Mouse (Mus musculus): Measurements from ENCODE around the gene Pan3. TPM values are rescaled to one million over a fixed set of nuclear protein-coding genes. Genes with fewer than 3 reads are reported as not detected.

Gene Pan3
- total RNA-seq (2021), result 10 to 100 TPM; 74.2 to 86.4 TPM
- long read RNA-seq, experiment 1, full-length matches to known transcripts, result 2 of 10 reads
- long read RNA-seq, experiment 1, partial matches to known transcripts, result 2 of 10 reads
- long read RNA-seq, experiment 1, other reads (novel, unspliced or antisense), result 6 of 10 reads
- long read RNA-seq, experiment 2, partial matches to known transcripts, result 10 of 13 reads
- long read RNA-seq, experiment 2, other reads (novel, unspliced or antisense), result 3 of 13 reads

DNA sequence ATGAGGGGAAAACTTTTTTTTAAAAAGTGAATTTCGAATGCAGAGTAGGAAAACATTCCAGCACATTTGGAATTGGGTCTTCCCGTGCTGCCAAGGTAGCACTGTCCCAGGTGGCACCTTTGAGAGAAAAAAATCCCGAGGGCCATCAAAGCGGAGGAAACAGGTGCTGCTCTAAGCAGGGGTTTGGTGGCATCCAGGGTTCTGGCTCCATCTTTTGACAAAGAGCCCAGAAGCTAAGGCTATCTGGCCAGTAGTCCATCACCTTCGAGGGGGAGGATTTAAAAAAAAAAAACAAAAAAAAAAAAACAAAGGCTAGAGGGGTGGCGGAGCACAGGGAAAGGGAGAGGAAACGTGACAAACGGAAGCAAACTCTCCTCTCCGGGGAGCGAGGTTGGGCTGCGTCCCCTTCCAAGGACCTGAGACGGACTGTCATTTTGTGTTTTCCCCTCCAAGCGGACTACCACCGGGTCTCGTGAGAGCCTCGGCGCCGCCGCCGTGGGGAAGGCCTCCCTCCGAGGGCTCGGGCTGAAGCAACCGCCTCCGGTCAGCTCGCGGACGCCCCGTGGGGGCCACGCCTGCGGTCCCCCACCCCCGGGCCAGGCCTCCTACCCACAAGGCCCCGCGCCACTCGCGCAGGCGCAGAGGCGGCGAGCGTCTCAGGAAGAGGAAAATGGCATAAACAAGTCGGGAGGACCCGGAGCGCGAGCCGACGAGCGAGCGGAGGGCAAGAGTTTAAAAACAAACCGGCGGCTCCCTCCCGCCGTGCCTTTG, at the start of gene Pan3:
Pan3 (plus strand) TSS at position 627 of the 771 bp plus-strand sequence.
- DNase-seq (ENCODE audit: low spot score in 2 of 2), result peak; percentile 97

DNA sequence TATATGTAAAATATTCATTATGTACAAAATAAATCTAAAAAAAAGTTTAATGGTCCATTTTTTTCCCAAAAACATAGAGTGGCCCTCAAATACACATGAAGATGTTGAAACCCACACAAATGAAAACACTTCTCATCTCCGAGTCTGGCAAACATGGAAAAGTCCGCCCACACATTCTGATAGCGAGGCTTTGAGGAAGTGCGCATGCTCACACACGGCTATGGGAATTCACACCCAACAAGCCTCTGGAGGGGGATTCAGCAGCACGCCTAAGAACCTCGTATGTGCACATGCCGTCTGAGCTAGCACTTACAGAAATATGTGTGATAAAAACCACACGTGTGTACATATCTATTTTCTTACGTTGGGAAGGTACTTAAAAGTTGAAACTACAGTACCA, 48.6 kb upstream of the Pan3 start:
- no peak for DNase-seq (ENCODE audit: low spot score in 2 of 2)

DNA sequence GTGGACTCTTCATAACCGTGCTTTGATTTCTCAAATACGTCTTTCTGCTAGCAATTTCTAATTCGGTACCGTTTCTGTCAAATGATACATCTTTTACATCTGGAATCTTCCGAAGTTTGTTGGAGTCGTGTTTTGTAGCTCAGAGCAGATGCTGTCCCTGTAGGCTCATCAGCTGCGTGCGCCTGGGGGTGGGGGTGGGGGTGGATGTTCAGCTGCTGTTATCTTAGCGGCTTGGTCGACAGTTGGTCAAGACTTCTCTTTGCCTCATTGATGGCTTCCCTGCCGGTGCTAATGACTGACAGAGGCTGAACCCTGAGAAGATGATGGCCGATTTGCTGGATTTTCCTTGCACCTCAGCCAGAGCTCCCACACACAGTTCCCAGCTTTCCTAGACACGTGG, 43.1 kb upstream of the Pan3 start:
- no peak for DNase-seq (ENCODE audit: low spot score in 2 of 2)

DNA sequence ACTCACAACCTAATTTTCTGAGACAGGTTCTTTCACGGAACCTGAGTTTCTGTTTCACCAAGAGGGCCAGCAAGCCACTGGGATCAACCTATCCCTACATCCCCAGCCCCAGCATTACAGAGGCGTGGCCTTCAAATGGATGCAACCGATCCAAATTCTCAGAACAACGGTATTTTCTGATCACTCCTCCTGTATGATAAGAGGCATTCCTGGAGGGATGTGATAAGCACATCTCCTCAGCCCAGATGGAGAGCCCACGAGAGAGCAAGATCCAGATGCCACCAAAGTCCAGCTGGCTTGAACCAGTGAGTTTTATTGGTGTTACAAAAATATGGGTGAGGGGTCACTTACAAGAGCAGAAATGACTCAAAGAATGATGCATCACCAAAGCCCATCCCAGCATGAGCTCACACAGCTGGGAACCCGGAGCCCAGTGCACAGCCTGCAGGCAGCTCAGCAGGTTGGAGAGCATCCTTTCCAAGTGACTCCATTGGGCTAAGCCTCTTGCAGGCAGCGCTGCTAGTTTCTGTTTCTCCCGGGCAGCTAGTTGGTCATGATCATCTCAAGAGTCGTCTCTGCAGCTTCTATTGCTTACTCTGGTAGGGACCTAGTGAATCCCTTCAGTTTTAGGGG, 41.5 kb upstream of the Pan3 start:
- no peak for DNase-seq (ENCODE audit: low spot score in 2 of 2)

DNA sequence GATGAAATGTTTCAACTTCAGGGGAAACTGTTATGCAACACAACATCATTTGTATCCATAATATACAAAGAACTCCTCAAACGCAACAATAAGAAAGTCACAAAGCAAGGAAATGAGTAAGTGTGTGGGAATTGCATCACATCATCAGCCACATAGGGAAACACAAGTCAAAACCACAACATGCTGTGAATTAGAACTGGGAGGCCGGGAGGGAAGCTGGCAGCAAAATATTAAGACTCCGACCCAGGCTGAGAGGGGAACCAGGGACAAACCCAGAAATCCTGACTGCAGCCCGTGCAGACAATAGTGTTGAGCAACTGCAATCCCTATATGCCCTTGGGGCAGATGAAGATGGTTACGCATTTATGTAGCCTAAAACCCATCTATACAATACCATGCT, 40.9 kb upstream of the Pan3 start:
- no peak for DNase-seq (ENCODE audit: low spot score in 2 of 2)

DNA sequence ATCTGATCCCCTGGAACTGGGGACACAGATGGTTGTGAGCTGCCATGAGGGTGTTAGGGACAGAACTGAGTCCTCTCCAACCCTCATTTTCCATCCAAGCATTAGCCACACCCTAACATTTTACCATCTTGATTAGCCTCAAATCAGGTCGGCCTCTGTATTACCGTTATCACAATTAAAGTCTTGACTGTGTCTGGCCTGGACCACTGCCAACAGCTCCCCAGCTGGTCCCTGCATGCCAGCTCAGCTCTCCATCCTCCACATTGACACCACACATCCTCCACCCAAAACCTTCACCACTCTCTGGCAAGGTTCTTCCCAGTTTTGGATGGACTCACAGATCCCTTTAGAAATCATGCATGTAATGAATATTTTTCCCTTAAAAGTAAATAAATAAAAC, 39.2 kb upstream of the Pan3 start:
- DNase-seq (ENCODE audit: low spot score in 2 of 2), result no peak

DNA sequence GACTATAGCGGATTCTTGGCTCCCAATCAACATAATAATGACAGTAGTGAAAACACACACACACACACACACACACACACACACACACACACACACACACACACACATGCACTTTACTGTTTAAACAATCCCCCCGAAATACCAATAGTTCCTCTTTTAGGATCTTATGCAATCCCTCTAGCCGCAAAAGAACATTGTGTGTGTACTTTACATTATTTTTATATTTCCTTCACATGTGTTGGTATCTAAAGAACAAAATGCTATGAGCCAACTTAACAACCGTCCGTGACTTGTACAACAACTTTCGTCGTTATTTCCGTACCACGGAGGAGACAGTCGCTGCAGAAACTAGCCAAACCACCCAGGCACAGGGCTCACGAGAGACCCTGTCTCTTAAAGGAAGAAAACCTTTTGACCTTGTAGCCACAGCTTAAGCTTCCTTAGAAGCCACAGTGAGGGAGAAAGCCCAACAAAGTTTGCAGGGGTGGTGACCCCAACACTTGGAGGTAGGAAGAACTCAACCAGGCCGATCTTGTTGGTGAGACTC, 37.2 kb upstream of the Pan3 start:
- no peak for DNase-seq (ENCODE audit: low spot score in 2 of 2)

DNA sequence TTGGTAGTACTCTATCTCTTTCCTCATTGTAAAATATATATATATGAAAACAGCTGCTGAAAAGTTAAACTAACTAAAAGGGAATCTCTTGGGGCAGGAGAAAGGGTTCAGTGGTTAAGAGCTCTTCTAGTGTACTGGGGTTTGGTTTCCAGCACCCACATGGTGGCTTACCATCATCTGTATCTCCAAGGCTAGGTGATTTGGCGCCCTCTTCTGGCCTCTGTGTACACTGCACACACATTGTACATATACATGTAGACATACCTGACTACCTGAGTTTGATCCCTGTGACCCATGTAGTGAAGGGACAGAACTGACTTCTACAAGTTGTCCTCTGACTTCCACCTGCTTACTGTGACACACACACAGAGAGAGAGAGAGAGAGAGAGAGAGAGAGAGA, 34.9 kb upstream of the Pan3 start:
- no peak for DNase-seq (ENCODE audit: low spot score in 2 of 2)

DNA sequence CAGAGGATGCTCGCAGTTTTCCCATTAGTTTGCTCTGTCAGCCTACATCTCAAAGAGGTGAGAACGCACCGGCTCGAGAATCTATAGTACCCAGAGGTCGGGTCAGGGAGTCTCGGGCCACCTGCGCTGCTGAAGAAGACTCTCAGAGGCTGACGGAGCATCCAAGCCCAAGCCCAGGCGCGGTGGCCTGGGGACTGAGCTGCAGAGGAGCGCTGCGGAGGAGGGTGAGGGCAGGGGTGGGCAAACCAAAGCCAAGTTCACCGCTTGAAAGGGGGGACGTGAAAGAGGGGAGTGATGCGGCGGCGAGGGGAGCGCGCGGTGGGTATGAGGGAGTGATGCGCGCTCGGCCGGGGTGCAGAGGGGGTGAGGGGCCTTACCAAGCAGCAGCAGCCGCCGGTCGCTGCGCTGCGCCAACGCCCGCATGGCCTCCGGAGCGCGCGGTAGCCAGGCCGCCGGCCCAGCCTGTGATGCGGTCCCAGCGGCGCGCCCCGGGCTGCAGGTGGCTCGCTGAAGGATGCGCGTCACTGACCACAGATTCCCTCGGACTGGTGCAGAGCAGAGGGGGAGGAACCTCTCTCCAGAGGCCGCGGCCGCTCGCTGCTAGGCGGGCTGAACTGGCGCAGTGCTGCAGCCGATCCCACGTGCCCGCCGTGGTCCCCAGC, 30.0 kb upstream of the Pan3 start, which contains the start of gene Flt3:
Flt3 (minus strand) TSS at position 647 of the 662 bp plus-strand sequence.
- DNase-seq (ENCODE audit: low spot score in 2 of 2), result no peak

DNA sequence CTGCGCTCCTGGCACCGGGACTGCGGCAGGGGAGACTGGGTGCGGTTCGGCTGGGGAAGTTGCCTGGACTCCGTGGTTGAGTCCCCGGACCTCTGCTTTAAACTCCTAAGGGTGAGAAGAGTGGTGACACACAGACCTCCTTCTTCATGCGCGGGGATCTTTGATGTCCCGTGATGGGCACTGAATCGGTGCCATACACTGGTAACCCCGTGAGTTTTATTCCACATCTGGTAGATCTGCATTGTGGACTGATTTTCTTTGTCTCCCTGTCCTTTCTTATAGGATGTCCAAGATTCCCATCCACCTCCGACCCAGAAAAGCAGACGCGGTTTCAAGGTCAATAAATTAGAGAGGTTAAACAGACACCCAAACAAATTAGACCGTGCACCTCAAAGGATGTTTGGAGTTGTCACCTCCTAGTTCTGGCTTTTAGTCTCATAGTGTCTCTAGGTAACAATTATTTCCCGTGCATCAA, 29.4 kb upstream of the Pan3 start:
- no peak for DNase-seq (ENCODE audit: low spot score in 2 of 2)

DNA sequence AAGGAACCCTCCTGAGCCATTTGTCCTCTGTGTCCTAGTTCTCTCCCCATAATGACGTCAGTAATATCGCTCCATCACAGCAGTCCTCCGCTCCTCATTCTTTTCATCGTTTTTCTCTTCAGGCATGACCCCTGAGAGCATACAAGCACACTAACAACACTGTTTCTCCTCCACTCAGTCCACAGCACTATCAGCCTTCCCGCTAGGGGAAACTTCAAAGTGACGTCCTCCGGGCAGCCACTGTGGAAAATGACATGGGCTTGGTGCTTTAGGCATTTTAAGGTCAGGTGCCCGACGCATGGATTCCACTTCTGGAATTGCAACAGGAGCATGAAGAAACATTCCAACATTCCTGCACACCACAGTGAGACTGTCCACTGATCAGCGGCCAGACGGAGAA, 28.9 kb upstream of the Pan3 start:
- DNase-seq (ENCODE audit: low spot score in 2 of 2), result no peak

DNA sequence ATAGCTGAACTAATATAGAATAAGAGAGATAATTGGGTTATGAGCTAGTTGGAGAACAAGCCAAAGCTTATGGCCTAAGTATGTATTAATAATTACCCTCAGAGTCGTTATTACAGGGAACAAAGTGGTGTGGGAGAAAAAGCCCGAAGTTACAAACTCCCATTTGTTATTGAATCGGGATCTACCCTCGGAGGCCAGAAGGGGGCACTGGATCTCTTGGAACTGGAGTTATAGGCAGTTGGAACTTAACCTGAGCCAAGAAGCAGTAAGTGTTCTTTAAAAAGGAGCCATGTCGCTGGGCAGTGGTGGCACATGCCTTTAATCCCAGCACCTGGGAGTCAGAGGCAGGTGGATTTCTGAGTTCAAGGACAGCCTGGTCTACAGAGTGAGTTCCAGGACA, 27.5 kb upstream of the Pan3 start:
- DNase-seq (ENCODE audit: low spot score in 2 of 2), result peak; percentile 14 to 50

DNA sequence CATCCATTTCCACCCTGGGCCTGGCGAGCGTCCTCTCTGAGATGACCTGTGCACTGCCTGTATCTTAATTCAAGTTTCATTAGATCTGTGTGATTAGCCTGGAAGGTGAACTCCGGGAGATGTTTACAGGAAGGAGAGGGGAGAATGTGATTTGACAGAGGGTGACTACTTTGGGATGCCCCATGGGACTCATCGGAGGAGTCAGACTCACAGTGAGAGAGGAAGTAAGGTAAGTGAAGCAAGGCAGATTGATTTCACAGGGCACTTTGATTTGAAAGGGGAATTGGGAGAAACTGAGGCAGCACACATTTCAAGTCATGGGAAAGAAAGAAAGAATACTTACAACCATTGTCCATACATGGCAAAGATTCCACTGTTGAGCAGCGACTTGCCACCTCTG, 23.8 kb upstream of the Pan3 start:
- DNase-seq (ENCODE audit: low spot score in 2 of 2), result no peak

DNA sequence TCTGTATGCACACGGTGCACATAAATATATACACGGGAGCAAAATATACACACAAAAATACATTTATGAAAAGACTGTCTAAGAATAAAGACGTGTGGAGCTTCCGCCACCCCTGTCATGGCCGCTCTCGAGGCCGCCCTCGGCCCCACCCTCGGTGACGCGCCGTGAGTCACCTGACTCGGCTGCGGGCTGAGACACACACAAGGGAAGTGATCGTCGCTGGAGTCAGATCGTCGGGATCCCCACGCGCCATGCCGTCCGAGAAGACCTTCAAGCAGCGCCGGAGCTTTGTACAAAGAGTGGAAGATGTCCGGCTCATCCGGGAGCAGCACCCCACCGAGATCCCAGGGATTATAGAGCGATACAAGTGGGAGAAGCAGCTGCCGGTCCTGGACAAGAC, 21.2 kb upstream of the Pan3 start:
- DNase-seq (ENCODE audit: low spot score in 2 of 2), result no peak

DNA sequence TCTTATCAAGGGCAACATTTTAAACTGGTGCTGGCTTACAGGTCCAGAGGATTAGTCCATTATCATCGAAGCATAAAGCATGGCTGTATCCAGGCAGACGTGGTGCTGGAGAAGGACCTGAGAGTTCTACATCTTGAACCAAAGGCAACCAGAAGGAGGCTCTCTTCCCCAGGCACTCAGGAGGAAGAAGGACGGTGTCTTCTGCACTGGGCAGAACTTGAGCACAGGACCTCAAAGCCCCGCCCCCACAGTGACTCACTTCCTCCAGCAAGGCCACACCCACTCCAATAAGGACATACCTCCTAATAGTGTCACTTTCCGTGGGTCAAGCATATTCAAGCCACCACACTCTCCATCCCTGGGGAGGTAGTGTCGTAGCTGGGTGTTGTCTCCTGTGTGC, 19.4 kb upstream of the Pan3 start:
- DNase-seq (ENCODE audit: low spot score in 2 of 2), result no peak

DNA sequence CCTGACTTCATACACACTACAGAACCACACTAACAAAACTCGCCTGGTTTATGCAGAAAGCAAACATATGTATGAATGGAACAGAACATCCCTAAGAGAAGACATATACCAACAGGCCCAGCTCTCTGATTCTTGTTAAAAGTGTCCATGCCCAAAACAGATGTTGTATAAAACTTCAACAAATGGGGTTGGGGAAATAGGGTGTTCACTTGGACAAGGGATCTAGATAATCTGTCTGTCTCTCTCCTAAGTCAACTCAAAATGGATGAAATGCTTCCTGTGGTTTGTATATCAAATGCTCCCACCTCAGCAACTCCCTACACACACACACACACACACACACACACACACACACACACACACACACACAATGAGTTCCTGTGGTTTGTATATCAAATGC, 12.0 kb upstream of the Pan3 start:
- no peak for DNase-seq (ENCODE audit: low spot score in 2 of 2)

DNA sequence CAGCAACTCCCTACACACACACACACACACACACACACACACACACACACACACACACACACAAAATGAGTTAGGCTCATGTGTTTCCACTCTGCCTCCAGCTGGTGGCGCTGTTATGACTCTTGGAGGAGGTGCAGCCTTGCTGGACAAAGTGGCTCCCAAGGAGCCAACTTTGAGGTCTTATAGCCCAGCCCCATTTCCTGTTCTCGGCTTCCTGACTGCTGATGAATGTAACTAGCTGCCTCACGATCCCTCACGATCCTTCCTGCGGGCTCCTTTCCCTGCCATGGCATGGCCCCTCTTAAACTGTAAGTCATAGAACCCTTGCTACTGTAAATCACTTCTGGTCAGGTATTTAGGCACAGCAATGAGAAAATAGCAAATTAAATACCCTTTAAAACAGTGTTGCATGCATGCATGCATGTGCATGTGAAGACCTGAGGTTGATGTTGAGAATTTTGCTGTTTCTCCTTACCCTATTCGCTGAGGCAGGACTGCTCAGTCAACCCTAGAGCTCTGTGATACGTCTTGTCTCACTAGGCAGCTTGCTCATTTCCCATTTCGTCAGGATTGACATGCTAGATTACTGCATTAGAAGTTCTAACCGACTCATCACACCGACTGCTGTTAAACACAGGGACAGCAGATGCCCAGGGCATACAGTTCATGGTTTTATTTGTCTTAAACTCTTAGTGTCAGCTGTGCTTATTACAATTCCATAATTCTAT, 11.4 kb upstream of the Pan3 start:
- peak in 1 of 2 experiments; percentile 49 for DNase-seq (ENCODE audit: low spot score in 2 of 2)

DNA sequence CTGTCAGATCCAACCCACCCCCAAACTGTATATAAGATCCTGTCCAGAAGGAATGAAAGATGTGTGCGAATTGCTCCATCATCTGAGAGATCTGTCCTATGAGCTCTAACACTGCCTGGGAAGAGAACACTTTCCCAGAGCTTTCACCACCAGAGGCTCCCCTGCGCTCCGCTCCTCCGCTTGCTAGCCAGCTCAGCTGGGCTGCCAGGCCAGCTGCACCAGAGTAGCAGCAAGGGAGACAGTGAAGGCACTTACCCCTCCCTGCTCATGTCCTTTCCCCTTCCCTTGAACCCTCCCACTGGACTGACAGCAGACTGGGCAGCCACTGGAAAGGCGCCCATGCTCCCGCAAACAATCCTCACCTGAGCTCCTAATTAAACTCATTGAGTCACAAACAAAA, 6.3 kb upstream of the Pan3 start:
- no peak for DNase-seq (ENCODE audit: low spot score in 2 of 2)

DNA sequence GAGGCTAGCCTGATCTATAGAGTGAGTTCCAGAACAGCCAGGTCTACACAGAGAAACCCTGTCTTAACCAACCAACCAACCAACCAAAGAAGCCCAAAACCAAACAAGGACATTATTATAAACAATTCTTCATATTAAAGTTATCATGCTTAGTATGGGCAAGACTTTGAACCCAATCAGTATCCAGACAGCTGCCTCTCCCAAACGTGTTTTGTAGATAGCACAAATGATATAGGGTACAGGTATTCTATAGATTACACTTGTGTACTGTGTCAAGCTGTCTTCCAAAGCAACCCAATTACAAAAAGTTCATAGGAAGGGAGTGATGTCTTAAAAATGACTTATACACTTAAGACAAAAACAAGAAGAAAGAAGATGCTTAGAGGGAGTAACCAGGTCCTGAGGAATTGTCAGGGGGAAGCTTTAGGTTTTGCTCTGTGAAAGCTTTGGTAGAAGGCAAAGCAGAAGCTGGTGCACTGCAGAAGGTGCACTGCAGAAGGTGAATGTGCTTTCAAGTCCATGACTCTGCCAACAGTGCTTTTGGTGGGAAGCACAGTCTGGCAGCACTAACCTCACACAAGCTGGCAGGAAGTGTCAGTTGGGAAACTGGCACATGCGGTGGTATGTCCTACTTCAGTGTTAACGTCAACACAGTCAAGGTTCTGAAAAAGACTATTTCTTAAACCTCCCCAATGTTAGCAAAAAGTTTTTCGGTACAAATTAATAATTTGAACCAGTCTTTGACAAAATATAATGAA, 3.7 kb upstream of the Pan3 start:
- DNase-seq (ENCODE audit: low spot score in 2 of 2), result no peak

DNA sequence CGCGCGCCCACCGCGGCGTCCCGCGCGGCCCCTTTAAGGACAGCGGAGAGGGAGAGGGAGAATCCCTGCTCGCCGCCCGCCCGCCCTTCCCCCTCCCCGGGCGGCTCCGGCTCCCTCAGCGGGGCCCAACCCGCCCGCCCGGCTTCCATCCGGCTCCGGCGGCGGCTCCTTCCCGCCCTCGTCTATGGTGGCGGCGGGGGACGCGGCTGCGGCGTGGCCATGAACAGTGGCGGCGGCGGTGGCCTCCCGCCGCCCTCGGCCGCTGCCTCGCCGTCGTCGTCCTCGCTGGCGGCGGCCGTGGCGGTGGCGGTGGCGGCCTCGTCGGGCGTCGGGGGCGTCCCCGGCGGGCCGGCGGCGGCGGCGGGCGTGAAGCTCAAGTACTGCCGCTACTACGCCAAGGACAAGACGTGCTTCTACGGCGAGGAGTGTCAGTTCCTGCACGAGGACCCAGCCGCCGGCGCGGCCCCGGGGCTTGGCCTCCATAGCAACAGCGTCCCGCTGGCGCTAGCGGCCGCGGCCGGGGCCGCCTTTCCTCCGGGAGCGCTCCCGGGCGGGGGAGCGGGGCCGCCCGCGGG, 487 bp downstream of the Pan3 start:
- peak in 1 of 2 experiments; percentile 63 for DNase-seq (ENCODE audit: low spot score in 2 of 2)
